Mouse (Mus musculus): ENCODE measurements around the gene Asic4.

Gene Asic4

GRCm38 (mm10) chr1:75502945-75503650 is 52.9 kb downstream of the Asic4 start:
- no peak for DNase-seq (ENCODE audit: low read depth, low spot score)

- no peak for DNase-seq (ENCODE audit: low read depth, low spot score)
Measured at GRCm38 (mm10) chr1:75503651-75503980, 53.4 kb downstream of the Asic4 start.

- DNase-seq (ENCODE audit: low read depth, low spot score), result no peak
Measured at GRCm38 (mm10) chr1:75504256-75505045, 54.2 kb downstream of the Asic4 start.

GRCm38 (mm10) chr1:75505159-75505955 is 55.1 kb downstream of the Asic4 start:
- DNase-seq (ENCODE audit: low read depth, low spot score), result peak; percentile 61

- peak; percentile 74 for DNase-seq (ENCODE audit: low read depth, low spot score)
Measured at GRCm38 (mm10) chr1:75505956-75506831, 56.0 kb downstream of the Asic4 start, which contains the start of gene Obsl1. Gene Obsl1 (minus strand): TSS chr1:75506452.

- DNase-seq (ENCODE audit: low read depth, low spot score), result no peak
Measured at GRCm38 (mm10) chr1:75507006-75507405, 56.8 kb downstream of the Asic4 start, which contains the start of gene Inha. Gene Inha (plus strand): TSS chr1:75507077.

- no peak for DNase-seq (ENCODE audit: low read depth, low spot score)
Measured at GRCm38 (mm10) chr1:75509586-75509985, 59.4 kb downstream of the Asic4 start.

GRCm38 (mm10) chr1:75510154-75510553 is 59.9 kb downstream of the Asic4 start:
- no peak for DNase-seq (ENCODE audit: low read depth, low spot score)

GRCm38 (mm10) chr1:75511437-75512210 is 61.4 kb downstream of the Asic4 start:
- DNase-seq (ENCODE audit: low read depth, low spot score), result no peak

GRCm38 (mm10) chr1:75512550-75512949 is 62.3 kb downstream of the Asic4 start:
- DNase-seq (ENCODE audit: low read depth, low spot score), result no peak

GRCm38 (mm10) chr1:75516703-75517380 is 66.6 kb downstream of the Asic4 start:
- DNase-seq (ENCODE audit: low read depth, low spot score), result no peak

GRCm38 (mm10) chr1:75517984-75518383 is 67.7 kb downstream of the Asic4 start:
- peak; percentile 22 for DNase-seq (ENCODE audit: low read depth, low spot score)

- no peak for DNase-seq (ENCODE audit: low read depth, low spot score)
Measured at GRCm38 (mm10) chr1:75518427-75518826, 68.2 kb downstream of the Asic4 start.

- no peak for DNase-seq (ENCODE audit: low read depth, low spot score)
Measured at GRCm38 (mm10) chr1:75519576-75519975, 69.3 kb downstream of the Asic4 start.

GRCm38 (mm10) chr1:75521321-75522031 is 71.2 kb downstream of the Asic4 start, which contains the start of gene Stk11ip:
Gene Stk11ip (plus strand): TSS chr1:75521529.
- peak; percentile 99 for DNase-seq (ENCODE audit: low read depth, low spot score)

Measured in 3T3-L1 (cell line).